Mouse (Mus musculus): ENCODE data around the gene Tmem8. TPM values are rescaled to one million over a fixed set of nuclear protein-coding genes. Genes with fewer than 3 reads are reported as not detected.

Gene Tmem8
- 5.3 and 5.6 TPM in 2 replicates for polyA plus RNA-seq (2012; rRNA removed)

GRCm38 (mm10) chr17:26113181-26113948 lies at the start of gene Tmem8:
Gene Tmem8 (plus strand): TSS chr17:26113299.

GRCm38 (mm10) chr17:26068831-26069739 lies 44.0 kb upstream of the Tmem8 start, which contains the start of gene Rab11fip3:
Gene Rab11fip3 (minus strand): TSS chr17:26069555.

GRCm38 (mm10) chr17:26089905-26090632 lies 23.0 kb upstream of the Tmem8 start, which contains the start of gene Decr2:
Gene Decr2 (minus strand): TSS chr17:26090337.

DNA sequence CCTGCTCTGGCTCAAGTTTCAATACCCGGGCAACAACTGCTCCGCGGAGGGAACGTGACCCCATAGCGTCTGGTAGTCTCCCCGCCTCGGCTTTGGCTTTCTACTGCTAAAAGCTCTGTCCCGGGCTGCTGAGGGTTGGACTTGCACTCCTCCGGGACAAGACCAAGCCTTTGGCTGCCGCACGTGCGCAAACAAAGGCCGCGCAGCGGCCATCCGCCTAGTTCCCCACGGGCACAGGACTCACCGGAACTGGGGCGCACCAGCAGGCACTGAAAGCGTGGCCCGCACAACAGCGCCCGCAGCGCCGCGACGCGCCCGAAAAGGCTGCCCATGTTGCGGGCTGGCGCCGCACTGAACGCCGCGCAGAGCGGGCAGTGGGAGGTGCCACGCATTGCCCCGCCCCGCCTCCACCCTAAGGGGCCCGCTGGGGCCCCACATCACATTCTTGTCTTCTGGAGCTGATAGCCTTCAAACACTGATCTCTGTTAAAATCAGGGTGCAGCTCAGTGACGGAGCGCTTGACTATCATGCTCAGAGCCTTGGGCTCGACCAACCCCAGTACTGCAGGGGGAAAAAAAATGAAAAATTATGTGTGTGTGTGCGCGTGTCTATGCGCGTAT lies 17.9 kb upstream of the Tmem8 start, which contains the start of gene Nme4:
Nme4 (minus strand) TSS at position 482 of the 620 bp plus-strand sequence.

GRCm38 (mm10) chr17:26123267-26123684 lies 10.2 kb downstream of the Tmem8 start, which contains the start of gene Mrpl28:
Gene Mrpl28 (plus strand): TSS chr17:26123500.

DNA sequence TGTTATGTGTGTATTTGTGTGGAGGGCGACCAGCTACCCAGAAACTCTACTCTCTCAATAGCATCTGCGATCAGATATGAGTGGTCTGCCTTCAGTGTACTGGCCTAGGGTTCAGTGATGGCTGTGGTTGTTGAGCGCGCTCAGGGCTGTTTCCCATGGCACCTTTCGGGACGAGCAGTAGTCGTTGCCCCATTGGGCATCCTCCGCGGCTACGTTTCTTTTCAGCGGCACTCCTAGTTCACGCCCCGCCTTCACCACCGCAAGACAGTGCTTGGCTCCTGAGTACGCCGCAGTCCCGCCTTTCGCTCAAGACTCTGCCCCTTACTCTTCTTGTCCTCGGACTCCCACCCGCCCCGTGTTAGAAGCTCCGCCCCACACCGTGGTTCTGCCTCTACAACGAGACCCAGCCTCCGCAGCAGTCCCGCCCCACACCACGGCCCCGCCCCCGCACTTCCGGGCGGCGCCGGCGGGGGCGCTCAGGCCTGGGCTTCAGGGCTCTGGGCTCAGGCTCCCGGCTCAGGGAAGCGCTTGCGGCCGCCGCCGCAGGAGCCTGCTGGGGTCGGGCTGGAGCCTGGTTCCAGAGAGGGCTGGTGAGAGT lies 25.2 kb downstream of the Tmem8 start, which contains the start of gene Axin1:
Axin1 (plus strand) TSS at position 450 of the 598 bp plus-strand sequence.

Other genes with a start within 250 kb of the Tmem8 start
- gene Mcrip2, start 244.5 kb upstream of the Tmem8 start, polyA plus RNA-seq (2012; rRNA removed), result 34.5 and 45.2 TPM in 2 replicates
- gene Mettl26, start 238.2 kb upstream of the Tmem8 start, polyA plus RNA-seq (2012; rRNA removed), result 61.8 and 63.8 TPM in 2 replicates
- 0.13 and 0.16 TPM in 2 replicates for gene Wfikkn1, start 232.4 kb upstream of the Tmem8 start, polyA plus RNA-seq (2012; rRNA removed)
- gene Rab40c, start 193.6 kb upstream of the Tmem8 start, polyA plus RNA-seq (2012; rRNA removed), result 8.7 and 11.1 TPM in 2 replicates
- 123 and 127 TPM in 2 replicates for gene Pigq, start 168.4 kb upstream of the Tmem8 start, polyA plus RNA-seq (2012; rRNA removed)
- 2.6 and 3.4 TPM in 2 replicates for gene Nhlrc4, start 168.3 kb upstream of the Tmem8 start, polyA plus RNA-seq (2012; rRNA removed)
- gene A930017K11Rik, start 160.7 kb upstream of the Tmem8 start, polyA plus RNA-seq (2012; rRNA removed), result 0.03 and 0.04 TPM in 2 replicates
- gene Capn15, start 127.5 kb upstream of the Tmem8 start, polyA plus RNA-seq (2012; rRNA removed), result 5.2 and 6.5 TPM in 2 replicates
- 4.6 and 4.8 TPM in 2 replicates for gene Rab11fip3, start 43.7 kb upstream of the Tmem8 start, polyA plus RNA-seq (2012; rRNA removed)
- 55.4 and 64.8 TPM in 2 replicates for gene Decr2, start 23.0 kb upstream of the Tmem8 start, polyA plus RNA-seq (2012; rRNA removed)
- gene Nme4, start 17.7 kb upstream of the Tmem8 start, polyA plus RNA-seq (2012; rRNA removed), result 22.5 and 23.4 TPM in 2 replicates
- 49.0 and 50.7 TPM in 2 replicates for gene Mrpl28, start 10.2 kb downstream of the Tmem8 start, polyA plus RNA-seq (2012; rRNA removed)
- 6.6 and 7.6 TPM in 2 replicates for gene Axin1, start 25.4 kb downstream of the Tmem8 start, polyA plus RNA-seq (2012; rRNA removed)
- 5.9 and 6.1 TPM in 2 replicates for gene Pdia2, start 85.8 kb downstream of the Tmem8 start, polyA plus RNA-seq (2012; rRNA removed)
- 0.50 and 0.55 TPM in 2 replicates for gene Rgs11, start 89.7 kb downstream of the Tmem8 start, polyA plus RNA-seq (2012; rRNA removed)
- 3.7 and 3.9 TPM in 2 replicates for gene Arhgdig, start 94.5 kb downstream of the Tmem8 start, polyA plus RNA-seq (2012; rRNA removed)
- 11.9 and 13.0 TPM in 2 replicates for gene Fam234a, start 130.9 kb downstream of the Tmem8 start, polyA plus RNA-seq (2012; rRNA removed)
- 18.0 and 21.9 TPM in 2 replicates for gene Luc7l, start 139.6 kb downstream of the Tmem8 start, polyA plus RNA-seq (2012; rRNA removed)